Mouse (Mus musculus) kidney, adult 2 months (tissue): ENCODE measurements around the gene Pgpep1l. TPM values are rescaled to one million over a fixed set of nuclear protein-coding genes. Genes with fewer than 3 reads are reported as not detected.

Source experiments
- DNase-seq: peaks from one replicate; pipeline ENCODE4 v3.0.0; 2021
- H3K27ac ChIP-seq: fragments of 200-500 bp; 2 replicates; pipeline ENCODE4 v1.5.1; 2012; ENCODE audit warnings: low read depth, low read length, control low read depth, inconsistent platforms; ENCODE audit not compliant: insufficient read depth
- H3K27me3 ChIP-seq: fragments of 200-500 bp; replicated peaks from 2 replicates; pipeline ENCODE4 v1.6.1; 2012; ENCODE audit warnings: mild to moderate bottlenecking, moderate library complexity, low read length, inconsistent platforms; ENCODE audit not compliant: control insufficient read depth, insufficient read depth
- H3K36me3 ChIP-seq: fragments of 200-500 bp; 2 replicates; pipeline ENCODE4 v1.6.1; 2012; ENCODE audit warnings: mild to moderate bottlenecking, moderate library complexity, low read length, inconsistent platforms; ENCODE audit not compliant: control insufficient read depth, insufficient read depth
- H3K4me1 ChIP-seq: fragments of 200-500 bp; 2 replicates; pipeline ENCODE4 v1.6.1; 2011; ENCODE audit warnings: low read length; ENCODE audit not compliant: control insufficient read depth, insufficient read depth
- H3K4me3 ChIP-seq: fragments of 200-500 bp; 2 replicates; pipeline ENCODE4 v1.5.1; 2011; ENCODE audit warnings: mild to moderate bottlenecking, low read depth, low read length, control low read depth; ENCODE audit not compliant: insufficient read depth
- CTCF ChIP-seq: fragments of 200-500 bp; conservative IDR thresholded peaks from 2 replicates; pipeline ENCODE4 v1.5.1; 2011; ENCODE audit warnings: low read depth, mild to moderate bottlenecking, control low read depth, low read length, moderate library complexity, mixed read lengths; ENCODE audit not compliant: insufficient read depth, insufficient read length
- POLR2A ChIP-seq: fragments of 200-500 bp; IDR thresholded peaks from one replicate; pipeline ENCODE4 v1.6.1; 2011; ENCODE audit warnings: low read depth, low read length, control low read depth
- WGBS: fragments of 180-500 bp; shearing (Covaris S2); methylation state at CpG from one replicate; pipeline ENCODE4 v1.1.7; 2018; 5-methylcytosine and 5-hydroxymethylcytosine counted together
- polyA plus RNA-seq: library from polyadenylated mRNA; depleted of rRNA; stranded (reverse); fragments of >200 nt; gene quantifications from 2 replicates; pipeline ENCODE4 v1.2.3, GENCODE M21; 2012

Gene Pgpep1l
- polyA plus RNA-seq, 1 experiment, result 1.1 TPM

- no peak overlapping the region for H3K4me3 ChIP-seq
- TF ChIP-seq POLR2A (no peak), CTCF (no peak)
- WGBS, result 62% methylated on average over 18 of the region's 18 CpGs
These were observed 48.4 kb downstream of the Pgpep1l start for GRCm38 (mm10) chr7:68215522-68216070.

GRCm38 (mm10) chr7:68213842-68214241 lies 50.2 kb downstream of the Pgpep1l start:
- 84% methylated on average over 5 of the region's 5 CpGs for WGBS
- Histone ChIP-seq H3K36me3 (peaks cover 8% of the 10 kb centered on the region), H3K4me1 (no peaks in the 10 kb centered on the region), H3K4me3 (no peak overlapping the region), H3K27me3 (no peaks in the 10 kb centered on the region), H3K27ac (no peak overlapping the region)
- DNase-seq, result no peak
- TF ChIP-seq POLR2A (no peak), CTCF (no peak)

More at GRCm38 (mm10) chr7:68215522-68216070, 48.4 kb downstream of the Pgpep1l start:
- Histone ChIP-seq H3K4me1 (no peaks in the 10 kb centered on the region), H3K27ac (no peak overlapping the region), H3K36me3 (no peaks in the 10 kb centered on the region; the same call in 1 of the 2 replicates), H3K27me3 (no peaks in the 10 kb centered on the region)
- DNase-seq, result no peak

GRCm38 (mm10) chr7:68211883-68212282 lies 52.1 kb downstream of the Pgpep1l start:
- Histone ChIP-seq H3K4me3 (no peak overlapping the region), H3K36me3 (peaks cover 10% of the 10 kb centered on the region), H3K27ac (no peak overlapping the region), H3K27me3 (no peaks in the 10 kb centered on the region), H3K4me1 (no peaks in the 10 kb centered on the region)
- no peak for DNase-seq
- 84% methylated on average over 7 of the region's 7 CpGs for WGBS
- no peak for TF ChIP-seq POLR2A
- no peak for TF ChIP-seq CTCF

GRCm38 (mm10) chr7:68210417-68210816 lies 53.6 kb downstream of the Pgpep1l start:
- no peak for TF ChIP-seq POLR2A
- no peak for TF ChIP-seq CTCF
- Histone ChIP-seq H3K4me3 (no peak overlapping the region), H3K27ac (no peak overlapping the region), H3K36me3 (peaks cover 10% of the 10 kb centered on the region), H3K27me3 (no peaks in the 10 kb centered on the region), H3K4me1 (no peaks in the 10 kb centered on the region)
- DNase-seq, result peak; percentile 22
- 44% methylated on average over 4 of the region's 4 CpGs for WGBS

- Histone ChIP-seq H3K27ac (no peak overlapping the region), H3K4me1 (no peaks in the 10 kb centered on the region), H3K27me3 (no peaks in the 10 kb centered on the region), H3K36me3 (peaks cover 10% of the 10 kb centered on the region), H3K4me3 (no peak overlapping the region)
- no peak for DNase-seq
- no peak for TF ChIP-seq CTCF
- no peak for TF ChIP-seq POLR2A
- 92% methylated on average over 6 of the region's 6 CpGs for WGBS
These were observed 55.0 kb downstream of the Pgpep1l start for GRCm38 (mm10) chr7:68209039-68209438.

GRCm38 (mm10) chr7:68205776-68206427 lies 58.1 kb downstream of the Pgpep1l start:
- no peak for TF ChIP-seq POLR2A
- TF ChIP-seq CTCF, result no peak
- DNase-seq, result no peak
- Histone ChIP-seq H3K36me3 (peaks cover 18% of the 10 kb centered on the region), H3K27me3 (no peaks in the 10 kb centered on the region), H3K4me3 (no peak overlapping the region), H3K4me1 (no peaks in the 10 kb centered on the region), H3K27ac (no peak overlapping the region)
- 89% methylated on average over 8 of the region's 8 CpGs for WGBS

GRCm38 (mm10) chr7:68199609-68200008 lies 64.4 kb downstream of the Pgpep1l start:
- DNase-seq, result no peak
- WGBS, result 97% methylated on average over 7 of the region's 7 CpGs
- peaks cover 13% of the 10 kb centered on the region for H3K36me3 ChIP-seq
- H3K4me1 ChIP-seq, result no peaks in the 10 kb centered on the region
- H3K27ac ChIP-seq, result no peak overlapping the region
- H3K4me3 ChIP-seq, result no peak overlapping the region
- no peaks in the 10 kb centered on the region for H3K27me3 ChIP-seq
- no peak for TF ChIP-seq POLR2A
- no peak for TF ChIP-seq CTCF
